8 mouse cellular contexts compared by ENCODE assay signal in the genomic region with DNA sequence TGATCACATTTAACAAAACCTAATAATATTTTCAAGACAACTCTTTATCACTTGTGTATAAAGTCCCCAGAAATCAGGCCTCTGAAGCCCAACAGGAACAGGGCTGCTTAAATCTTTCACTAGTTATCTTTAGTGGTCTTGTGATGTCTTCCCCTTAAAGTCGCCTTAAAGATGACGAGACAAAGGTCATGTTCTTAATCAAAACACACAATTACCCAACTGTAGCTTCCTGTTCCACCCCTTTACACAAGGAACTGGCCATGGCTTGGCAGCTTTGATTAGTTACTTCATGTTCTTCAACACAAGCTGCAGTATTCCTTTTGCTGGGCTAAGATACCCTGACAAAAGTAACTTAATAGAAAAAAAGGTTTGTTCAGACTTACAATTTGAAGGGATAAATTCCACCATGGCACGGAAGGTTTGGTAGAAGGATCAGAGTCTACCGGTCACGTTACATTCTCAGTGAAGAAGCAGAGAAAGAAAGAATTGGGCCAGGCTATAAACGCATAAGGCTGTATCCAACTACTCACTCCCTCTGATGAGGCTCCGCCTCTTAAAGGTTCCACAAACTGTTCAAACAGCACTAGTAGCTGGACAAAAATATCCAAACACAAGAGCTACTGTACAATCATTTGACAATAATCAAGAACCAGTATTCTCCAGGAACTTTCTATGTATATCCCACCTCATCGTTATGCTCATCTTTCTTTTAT. TPM values are rescaled to one million over a fixed set of nuclear protein-coding genes. Genes with fewer than 3 reads are reported as not detected.
"Had no signal": no experiment of that assay in that cellular context is flagged by ENCODE, and none has a peak within 500 bp of the region (broad histone marks: within the 10 kb centered on the region; RNA-seq: fewer than 3 reads in every experiment).

A gene (minus strand): TSS at position 455 of the 713 bp plus-strand sequence.

RNA-seq across cellular contexts. Expression of the gene that starts here (rescaled TPM):
- total RNA-seq: megakaryocyte progenitor cell, adult 5-6 weeks; megakaryocyte-erythroid progenitor cell, adult 5-6 weeks had no signal
- polyA plus RNA-seq: lung, embryonic 14.5 days; lung, embryonic 16.5 days; midbrain, embryonic 10.5 days; midbrain, embryonic 12.5 days; midbrain, embryonic 14.5 days; midbrain, embryonic 16.5 days had no signal
